Mouse (Mus musculus): ENCODE measurements around the gene Gm21904. TPM values are rescaled to one million over a fixed set of nuclear protein-coding genes. Genes with fewer than 3 reads are reported as not detected.
"Not testable (repeated sequence)": the region's sequence is repeated elsewhere in the genome, so short reads cannot be mapped to it uniquely, and the experiment has no call there.

The Gm21904 gene
- total RNA-seq (2014; fragmentation: Nextera tagmentation) (not detected in 2 replicates), total RNA-seq (2017) (not detected in 2 replicates)

DNA sequence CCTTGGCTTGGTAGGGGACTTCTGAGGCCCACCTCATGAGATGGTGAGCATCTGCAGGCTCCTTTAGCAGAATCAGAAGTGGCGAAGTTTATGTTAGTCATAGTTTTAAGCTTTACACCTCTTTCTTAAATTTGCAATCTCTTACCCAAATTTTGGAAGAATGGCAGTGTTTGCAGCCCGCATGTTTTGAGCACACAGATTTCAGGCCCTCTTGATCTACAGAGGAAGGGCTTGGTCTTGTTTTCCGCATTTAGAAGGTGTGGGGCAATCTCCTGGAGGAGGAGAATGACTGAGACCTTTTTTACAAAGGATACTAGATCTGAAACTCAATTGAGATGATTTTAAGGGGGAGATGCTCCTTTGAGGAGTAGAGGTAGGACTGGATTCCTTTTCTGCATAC is at the start of gene Gm21904:
TSS of gene Gm21904 (minus strand) at position 101 of the 400 bp plus-strand sequence.
- not testable (repeated sequence) for ATAC-seq (replicated peaks; ENCODE audit: low FRiP score, low TSS enrichment, poor library complexity, severe bottlenecking)

DNA sequence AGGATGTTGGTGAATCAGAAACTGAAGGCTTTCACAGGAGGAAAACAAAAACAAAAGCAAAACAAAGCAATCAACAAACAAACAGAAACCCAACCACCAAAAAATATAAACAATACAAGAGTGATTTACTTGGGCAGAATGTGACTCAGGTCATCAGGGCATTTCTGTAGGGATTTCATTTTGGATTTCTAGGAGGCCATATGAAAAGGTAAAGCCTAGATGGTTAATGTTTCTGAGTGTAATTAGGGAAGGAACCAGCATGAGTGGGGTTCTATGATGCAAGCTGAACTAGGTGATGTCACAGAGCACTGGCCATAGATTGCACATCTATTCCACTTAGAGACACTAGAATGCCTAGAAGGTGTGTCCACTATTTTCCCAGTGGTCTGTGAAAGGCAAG is 28.4 kb upstream of the Gm21904 start, which contains the start of the genes Gm20772 and Gm20831:
TSS of gene Gm20772 (plus strand) at position 301 of the 400 bp plus-strand sequence.
TSS of gene Gm20831 (plus strand) at position 301 of the 400 bp plus-strand sequence.
- not testable (repeated sequence) for ATAC-seq (replicated peaks; ENCODE audit: low FRiP score, low TSS enrichment, poor library complexity, severe bottlenecking)

Other genes with a start within 250 kb of the Gm21904 start
- not detected in 2 replicates for gene Gm20772, start 28.5 kb upstream of the Gm21904 start, total RNA-seq (2014; fragmentation: Nextera tagmentation)
- gene Gm20772, start 28.5 kb upstream of the Gm21904 start, total RNA-seq (2017): not detected in 2 replicates
- gene Gm20831, start 28.5 kb upstream of the Gm21904 start, total RNA-seq (2014; fragmentation: Nextera tagmentation): not detected in 2 replicates
- gene Gm20831, start 28.5 kb upstream of the Gm21904 start, total RNA-seq (2017): not detected in 2 replicates
- gene Srsy, start 91.1 kb upstream of the Gm21904 start, total RNA-seq (2014; fragmentation: Nextera tagmentation): not detected in 2 replicates
- gene Srsy, start 91.1 kb upstream of the Gm21904 start, total RNA-seq (2017): not detected in 2 replicates
- not detected in 2 replicates for gene Gm21764, start 215.5 kb upstream of the Gm21904 start, total RNA-seq (2014; fragmentation: Nextera tagmentation)
- not detected in 2 replicates for gene Gm21764, start 215.5 kb upstream of the Gm21904 start, total RNA-seq (2017)
- not detected in 2 replicates for gene Ssty1, start 242.8 kb upstream of the Gm21904 start, total RNA-seq (2014; fragmentation: Nextera tagmentation)
- gene Ssty1, start 242.8 kb upstream of the Gm21904 start, total RNA-seq (2017): not detected in 2 replicates